Mouse (Mus musculus) pancreas, adult 10 weeks (tissue): ENCODE data around the gene Hmgb4. TPM values are rescaled to one million over a fixed set of nuclear protein-coding genes. Genes with fewer than 3 reads are reported as not detected.

Experiments used
- polyA plus RNA-seq: library from polyadenylated mRNA; stranded (reverse); fragments of 350-450 nt; fragmentation: Illumina TruSeq; extraction: RNeasy Lipid Tissue Mini Kit (QIAGEN cat#74804); gene quantifications from one replicate; pipeline ENCODE4 v1.2.3, GENCODE M21; 2015; ENCODE audit warnings: low read depth, low replicate concordance; ENCODE audit not compliant: insufficient read depth

Hmgb4 gene
- polyA plus RNA-seq = not detected

DNA sequence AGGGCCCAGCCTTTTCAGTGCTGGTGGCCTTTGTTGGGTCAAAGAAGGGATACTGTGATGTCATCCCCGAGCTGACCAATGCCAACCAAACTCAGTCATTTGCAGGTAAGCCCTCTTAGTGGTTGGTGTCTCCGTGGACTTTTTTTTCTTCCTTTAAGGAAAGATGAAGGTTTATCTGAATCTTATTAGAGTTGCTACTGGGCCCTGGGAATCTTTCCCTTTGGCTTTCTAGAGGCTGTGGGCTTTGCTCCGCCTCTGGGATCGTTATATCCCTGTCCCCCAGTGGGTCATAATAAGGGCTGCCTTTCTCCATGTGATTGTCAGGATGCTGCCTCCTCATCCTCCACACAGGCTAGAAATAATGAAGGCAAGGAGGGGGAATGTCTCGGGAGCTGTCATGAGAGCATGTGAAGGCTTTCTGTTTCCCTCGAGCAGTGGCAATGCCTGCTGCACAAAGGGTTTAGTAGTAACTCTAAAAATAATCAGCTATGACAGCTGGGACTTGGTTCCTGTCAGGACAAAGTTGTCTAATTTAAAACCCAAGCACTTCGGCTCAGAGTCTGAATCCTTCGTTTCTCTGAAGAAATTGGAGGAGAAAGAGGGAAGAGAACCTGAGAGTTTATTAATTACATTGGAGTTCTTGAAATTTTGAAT is at the start of gene Hmgb4:
Gene Hmgb4 (minus strand): TSS at position 51 of the 654 bp plus-strand sequence.

